Mouse (Mus musculus) gastrocnemius, postnatal 25 days (tissue): ENCODE data around the gene Slc22a20. TPM values are rescaled to one million over a fixed set of nuclear protein-coding genes. Genes with fewer than 3 reads are reported as not detected.
A peak's percentile ranks its signal among the peaks of the same experiment; 100 is the strongest.

Experiments
- DNase-seq: peaks from one replicate; pipeline ENCODE4 v3.0.0; 2022
- total RNA-seq, 2 experiments: library from RNA; stranded (reverse); gene quantifications; 1 replicate in 1 of 2; 2 replicates in 1 of 2; pipeline ENCODE4 v1.2.3; 2021

Gene Slc22a20
- total RNA-seq, 2 experiments from 2014 or later, result not detected

DNA sequence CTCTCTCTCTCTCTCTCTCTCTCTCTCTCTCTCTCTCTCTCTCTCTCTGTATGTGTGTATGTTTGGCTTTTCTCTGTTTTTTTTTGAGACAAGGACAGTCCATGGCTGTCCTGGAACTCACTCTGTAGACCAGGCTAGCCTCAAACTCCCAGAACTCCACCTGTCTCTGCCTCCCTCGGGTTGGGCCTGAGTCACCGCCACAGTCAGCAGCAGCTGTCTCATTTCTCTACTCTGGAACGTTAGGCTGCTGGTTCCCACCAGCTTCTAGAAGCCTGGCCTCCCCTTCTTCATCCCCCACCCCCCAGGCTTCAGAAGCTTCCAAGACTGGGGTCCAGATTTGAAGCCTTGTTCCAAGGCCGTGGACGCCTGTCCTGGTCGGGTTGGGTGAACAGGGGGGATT is 3.6 kb upstream of the Slc22a20 start:
- DNase-seq, result no peak

DNA sequence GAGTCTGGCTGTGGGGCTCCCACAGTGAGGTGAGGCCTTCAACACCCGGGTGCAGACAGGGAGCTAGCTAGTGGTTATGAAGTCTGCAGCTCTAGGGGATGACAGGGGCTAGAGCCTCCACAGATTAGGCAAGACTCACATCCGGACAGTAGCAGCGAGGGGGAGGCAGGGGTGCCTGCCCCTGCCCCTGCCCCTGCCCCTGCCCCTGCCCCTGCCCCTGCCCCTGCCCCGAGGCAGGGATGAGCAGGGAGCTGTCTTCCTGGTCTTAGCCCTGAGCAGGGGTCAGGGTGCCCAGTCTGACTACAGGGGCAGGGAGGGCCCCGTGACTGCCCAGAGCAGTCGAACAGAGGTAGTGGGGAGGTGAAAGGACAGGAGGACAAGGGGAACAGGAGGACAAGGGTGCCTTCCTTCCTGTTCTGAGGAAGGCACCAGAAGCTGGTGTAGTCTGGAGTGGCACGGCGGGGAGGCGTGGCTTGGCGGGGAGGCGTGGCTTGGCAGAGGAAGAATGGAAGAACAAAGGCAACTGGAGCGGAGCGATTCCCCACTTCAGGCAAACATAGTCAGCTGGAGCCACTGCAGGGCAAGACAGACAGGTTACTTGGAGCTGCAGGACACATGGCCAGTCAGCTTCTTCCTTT is 3.0 kb upstream of the Slc22a20 start:
- DNase-seq, result no peak

DNA sequence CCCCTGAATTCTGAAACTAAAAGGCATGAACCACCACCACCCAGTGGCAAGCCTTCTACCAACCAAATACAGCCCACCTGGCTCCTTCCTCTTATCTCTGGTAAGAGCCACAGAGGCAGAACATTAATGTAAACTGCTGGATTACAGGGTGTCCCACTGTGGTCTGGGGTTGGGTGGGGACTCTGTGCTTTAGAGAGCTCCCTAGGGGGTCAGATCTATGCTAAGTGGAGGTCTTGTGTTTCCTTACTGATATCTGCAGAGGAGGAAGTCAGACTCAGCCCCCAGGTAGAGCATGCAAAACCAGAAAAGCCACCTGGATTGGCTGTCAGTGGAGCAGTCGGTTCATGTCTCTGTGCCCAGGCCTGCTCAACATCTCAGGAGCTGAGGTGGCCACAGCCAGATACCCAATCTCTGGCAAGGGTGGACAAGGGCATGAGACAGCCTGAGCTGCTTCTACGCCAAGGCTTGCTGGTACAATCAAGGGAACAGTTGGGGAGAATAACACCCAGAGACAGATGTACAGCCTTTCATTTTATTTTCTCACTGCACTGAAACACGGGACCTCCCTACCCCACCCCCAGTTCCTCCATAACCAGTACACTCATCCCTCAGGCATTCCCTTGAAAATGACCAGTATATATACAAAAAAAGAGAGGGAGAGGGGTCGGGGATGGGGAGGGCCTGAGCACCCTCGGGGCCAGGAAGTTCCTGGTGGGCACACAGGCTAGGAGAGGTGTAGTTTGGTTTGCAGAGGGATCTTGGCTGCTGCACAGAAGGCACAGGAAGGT is 2.3 kb upstream of the Slc22a20 start:
- DNase-seq, result no peak

DNA sequence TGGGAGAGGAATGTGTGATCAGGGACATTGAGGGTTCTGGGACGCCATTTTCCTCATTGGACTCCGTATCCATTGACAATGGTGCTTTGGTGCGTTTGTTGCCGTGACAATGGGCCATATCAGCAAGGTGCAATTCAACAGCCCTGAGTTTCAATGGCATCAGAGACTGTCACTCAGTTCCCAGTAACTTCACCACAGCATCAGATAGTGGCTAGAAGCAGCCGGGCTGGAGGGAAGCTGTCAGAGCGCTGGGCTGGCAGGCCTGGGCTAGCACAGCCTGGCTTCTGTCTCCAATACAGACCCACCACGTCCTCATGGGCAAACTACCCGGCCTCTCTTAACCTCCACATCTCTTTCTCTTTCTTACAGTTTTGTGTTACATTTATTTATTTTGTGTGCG is 5.5 kb downstream of the Slc22a20 start:
- no peak for DNase-seq

DNA sequence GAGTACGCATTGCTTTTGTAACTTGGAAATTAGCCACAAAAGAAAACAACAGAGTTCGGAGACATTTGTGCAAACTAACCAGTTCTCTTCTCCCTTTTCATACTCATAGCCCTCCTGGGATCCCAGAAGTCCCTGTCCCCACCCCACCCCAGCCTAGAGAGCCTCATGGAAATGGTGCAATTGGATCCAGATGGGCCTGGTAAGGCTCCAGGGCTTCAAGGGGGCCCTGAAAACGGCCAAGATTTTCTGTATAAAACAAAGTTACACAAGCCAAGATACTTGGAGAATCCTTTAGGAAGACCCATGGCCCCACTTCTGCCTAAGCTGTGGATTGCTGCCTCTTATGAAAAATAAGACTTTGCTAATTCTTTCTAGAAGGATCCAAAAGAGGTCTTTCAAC is 8.2 kb downstream of the Slc22a20 start:
- DNase-seq, result peak; percentile 62

DNA sequence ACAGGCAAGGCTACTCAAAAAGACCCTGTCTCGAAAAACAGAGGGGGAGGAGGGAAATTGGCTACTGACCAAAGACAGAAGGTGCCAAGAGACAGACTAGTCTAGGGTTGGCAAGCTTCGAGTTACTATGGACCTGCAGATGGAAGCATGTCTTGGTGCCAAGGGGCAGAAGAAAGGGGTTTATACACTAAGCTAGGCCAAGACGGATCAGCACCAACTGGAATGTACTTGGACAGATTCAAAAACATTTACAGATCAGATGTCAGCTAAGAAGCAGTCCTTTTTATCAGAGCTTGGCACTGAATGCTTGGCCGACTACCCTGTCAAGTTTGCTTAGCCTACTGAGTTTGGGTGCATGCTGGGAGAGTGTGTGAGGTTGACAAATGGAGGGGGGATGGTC is 10.3 kb downstream of the Slc22a20 start:
- no peak for DNase-seq

DNA sequence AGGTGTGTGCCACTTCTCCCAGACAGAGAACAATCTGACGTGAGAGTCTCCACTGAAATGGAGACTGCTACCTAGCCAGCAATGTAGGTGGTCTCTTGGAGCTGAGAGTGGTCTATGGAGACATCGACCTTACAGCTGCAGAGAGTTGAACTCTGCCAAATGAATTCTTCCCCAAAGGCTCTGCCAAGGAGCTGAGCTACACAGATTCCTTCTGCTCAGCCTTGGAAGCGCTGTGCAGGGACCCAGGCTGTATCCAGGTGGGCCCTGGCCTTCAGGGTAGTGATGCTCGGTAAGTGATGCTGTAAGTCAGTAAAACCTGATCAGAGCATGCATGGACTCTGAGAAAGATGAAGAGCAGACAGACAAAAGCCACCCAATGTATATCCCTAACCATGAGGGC is 10.8 kb downstream of the Slc22a20 start:
- DNase-seq, result no peak

DNA sequence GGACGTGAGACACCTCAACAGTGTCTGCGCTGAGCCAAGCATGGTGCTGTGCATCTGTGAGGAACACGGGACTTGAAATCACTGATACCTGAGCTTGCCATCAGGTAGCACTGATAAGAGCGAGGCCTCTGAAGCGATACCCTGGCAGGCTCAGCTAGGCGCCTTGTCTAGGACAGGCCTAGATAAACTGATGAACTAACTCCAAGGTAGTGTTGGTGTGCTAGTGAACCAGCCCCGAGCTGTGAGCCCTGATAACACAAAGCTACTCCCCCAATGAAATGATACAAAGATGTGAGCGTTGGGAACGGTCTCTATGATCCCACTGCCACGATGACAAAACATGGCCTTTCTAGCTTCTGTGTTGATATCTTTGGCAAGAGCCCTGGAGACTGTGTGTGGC is 18.3 kb downstream of the Slc22a20 start:
- no peak for DNase-seq

DNA sequence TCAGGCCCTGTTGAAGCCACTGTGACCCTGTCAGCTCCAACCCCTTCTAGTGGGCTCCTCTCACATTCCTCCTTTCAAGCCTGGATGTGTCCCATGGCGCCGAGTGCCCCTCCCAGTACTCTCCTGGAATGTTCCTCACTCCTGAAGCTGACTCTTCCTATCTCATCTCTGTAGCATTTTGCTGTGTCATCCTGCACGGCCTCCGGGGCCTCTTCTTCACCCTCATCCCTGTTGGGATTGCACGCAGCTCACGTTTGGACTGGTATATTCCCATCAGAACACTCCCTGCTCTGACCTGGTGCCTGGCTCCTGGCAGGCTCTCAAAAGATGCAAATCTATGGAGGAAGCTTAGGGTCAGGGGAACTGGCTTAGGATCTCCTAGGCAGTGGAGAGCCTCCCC is 19.2 kb downstream of the Slc22a20 start:
- DNase-seq, result no peak

DNA sequence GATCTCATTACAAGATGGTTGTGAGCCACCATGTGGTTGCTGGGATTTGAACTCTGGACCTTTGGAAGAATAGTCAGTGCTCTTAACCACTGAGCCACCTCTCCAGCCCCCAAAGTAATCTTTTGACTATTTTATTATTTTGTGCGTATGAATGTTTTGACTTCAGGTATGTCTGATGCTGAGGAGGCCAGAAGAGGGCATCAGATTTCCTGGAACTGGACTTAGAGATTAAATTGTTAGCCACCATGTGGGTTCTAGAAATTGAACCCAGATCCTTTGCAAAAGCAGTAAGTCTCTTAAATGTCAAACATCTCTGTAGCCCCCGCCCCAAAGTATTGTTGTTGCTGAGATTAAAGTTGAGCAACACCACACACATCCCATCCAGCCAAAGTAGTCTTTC is 20.0 kb downstream of the Slc22a20 start:
- no peak for DNase-seq

DNA sequence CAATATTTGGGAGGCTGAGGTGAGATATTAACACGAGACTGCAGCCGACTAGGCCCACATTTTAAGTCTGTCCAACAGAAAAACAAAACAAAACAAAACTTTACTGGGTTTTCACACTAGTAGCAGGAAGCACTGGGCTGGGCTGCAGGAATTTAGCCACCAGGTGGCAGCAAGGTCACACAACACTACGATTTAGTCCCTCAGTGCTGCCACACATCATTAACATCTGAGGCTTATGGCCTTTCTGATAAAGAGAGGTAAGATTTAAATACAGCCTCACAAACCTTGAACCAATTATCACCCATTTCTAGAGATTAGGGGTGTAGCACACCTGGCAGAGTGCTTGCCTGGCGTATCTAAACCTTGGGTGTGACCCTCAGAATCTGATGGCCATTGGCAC is 20.7 kb downstream of the Slc22a20 start:
- peak; percentile 54 for DNase-seq

DNA sequence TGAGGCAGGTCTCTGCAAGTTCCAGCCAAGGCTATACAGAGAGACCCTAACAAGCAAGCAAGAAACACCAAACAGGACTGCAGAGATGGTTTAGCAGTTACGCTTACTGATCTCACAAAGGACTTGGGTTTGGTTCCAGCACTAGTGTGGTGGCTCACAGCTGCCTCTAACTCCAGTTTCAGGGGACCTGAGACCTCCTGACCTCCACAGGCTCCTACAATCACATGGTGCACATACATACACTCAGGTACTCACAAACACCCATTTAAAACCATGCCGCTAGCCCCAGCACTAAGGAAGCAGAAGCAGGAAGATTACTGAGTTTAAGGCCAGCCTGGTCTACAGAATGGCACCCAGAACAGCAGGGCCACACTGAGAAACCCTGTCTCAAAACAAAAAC is 21.1 kb downstream of the Slc22a20 start:
- DNase-seq, result no peak

DNA sequence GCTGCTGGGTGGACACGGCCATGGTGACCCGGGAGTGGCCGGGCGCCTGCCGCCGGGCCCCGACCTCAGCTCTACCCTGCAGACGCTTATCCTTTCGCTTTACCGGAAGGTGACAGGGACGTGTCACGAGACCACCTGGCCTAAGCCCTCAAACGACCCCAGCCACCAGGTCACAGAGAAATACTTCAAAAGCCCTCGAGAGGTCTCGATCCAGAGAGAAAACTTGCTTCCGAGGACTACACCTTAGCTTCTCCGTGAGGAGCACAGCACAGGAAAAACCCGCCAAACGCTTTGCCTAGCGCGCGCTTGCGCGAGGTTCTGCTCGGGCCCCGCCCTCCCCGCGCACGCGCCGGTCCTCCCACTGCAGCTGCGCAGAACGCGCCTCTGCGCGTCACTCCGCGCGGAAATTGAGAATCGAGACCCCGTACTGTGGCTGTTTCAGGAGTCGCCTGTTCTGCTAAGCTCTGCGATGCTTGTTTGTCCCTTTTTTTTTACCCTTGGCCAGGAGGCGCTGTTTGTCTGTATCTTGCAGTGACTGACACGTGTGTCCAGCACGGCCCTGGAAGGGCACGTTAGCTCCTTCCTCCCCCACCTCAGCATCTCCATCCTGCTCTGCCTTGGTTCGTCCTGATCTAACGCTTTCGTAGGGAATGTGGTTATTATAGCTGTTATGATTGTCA is 21.9 kb downstream of the Slc22a20 start, which contains the start of gene Pola2:
TSS of gene Pola2 (minus strand) at position 320 of the 680 bp plus-strand sequence.
- peak; percentile 82 for DNase-seq

DNA sequence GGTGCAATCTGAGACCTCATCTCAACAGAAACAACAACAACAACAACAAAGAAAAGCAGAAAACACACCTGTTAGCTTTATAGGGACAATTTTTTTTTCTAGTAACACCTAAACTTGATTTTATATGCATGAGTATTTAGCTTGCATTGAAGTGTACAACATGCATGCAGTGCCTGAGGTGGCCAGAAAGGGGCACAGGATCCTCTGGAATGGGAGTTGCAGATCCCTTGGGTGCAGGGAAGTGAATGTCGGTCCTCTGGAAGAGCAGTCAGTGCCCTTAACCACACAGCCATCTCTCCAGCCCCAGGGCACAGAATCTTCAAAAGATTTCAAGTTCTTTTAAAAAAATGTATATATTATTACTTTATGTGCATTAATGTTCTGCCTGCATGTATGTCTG is 23.3 kb downstream of the Slc22a20 start:
- no peak for DNase-seq

DNA sequence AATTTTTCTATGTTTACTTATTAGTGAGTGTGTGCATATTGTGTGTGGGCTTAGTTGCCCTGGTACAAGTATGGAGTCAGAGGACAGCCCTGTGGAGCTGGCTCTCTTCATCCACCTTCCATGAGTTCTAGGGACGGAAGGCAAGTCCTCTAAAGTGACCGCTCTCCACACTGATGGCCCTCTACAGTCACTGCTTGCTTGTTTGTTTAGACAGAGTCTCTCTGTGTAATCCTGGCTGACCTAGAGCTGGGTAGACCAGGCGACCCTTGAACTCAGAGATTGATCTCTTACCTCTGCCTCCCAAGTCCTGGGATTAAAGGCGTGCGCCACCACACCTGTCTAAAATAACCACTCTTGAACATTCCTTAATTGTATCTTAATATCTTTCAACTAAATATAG is 28.6 kb downstream of the Slc22a20 start:
- DNase-seq, result no peak

DNA sequence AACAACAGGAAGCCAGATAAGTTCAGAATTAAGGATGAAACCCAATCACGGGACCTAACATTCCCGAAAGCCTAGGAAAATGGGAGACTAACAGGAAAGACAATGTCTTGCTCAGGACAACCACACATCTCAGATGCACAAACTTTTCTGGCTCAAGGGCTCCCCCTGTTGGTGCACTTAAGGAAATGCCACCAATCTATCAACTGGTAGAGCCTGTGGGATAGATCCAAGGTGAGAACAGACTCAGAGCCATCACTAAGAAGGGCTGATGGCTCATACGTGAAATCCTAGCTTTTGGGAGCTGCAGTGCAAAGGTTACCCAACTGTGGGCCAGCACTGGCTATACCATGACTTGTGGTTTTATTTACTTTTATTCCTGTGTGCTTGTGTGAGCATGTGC is 29.3 kb downstream of the Slc22a20 start:
- DNase-seq, result peak; percentile 71

DNA sequence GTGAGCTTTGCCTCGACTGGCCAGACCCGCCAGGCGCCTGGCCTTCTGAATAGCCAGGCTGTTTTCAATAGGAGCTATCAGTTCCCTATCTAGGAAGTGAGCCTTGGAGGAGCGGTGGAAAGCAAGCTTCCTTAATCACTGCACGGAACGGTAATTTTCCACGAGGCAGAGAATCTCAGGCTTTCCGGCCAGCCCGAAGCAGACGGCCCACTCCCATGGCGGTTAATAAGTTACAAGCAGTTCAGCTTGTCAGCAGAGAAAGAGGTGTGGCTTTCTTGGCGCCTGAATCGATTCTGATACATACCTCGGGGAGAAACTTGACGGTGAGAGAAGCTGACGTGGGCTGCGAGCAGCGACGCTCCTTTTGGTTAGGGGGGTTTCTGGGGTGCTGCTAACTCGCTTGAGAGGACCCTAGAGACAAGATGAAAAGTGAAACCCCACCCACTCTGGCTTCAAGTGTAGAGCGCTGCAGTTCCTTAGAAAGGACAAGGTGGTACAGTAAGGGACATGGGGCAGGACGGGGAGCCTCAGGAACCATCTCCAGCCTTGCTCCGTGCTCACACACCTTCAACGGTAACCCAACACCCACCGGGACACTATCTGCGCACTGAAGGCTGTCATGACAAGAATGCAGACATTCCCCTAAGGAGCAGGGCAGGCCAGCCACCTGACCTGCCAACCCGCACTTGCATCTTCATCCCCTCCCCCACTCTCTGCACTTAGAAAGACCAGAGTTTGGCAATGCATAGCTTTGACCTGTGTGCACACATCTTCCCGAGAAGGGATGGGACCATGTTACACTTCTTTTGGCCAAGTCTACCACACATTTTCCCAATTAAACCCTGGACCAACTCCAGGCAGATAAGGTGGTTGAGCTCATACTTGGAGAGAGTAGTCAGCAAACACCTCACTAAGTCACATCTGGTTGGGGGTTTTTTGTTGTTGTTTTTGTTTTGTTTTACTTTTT is 30.0 kb downstream of the Slc22a20 start:
- DNase-seq, result no peak

DNA sequence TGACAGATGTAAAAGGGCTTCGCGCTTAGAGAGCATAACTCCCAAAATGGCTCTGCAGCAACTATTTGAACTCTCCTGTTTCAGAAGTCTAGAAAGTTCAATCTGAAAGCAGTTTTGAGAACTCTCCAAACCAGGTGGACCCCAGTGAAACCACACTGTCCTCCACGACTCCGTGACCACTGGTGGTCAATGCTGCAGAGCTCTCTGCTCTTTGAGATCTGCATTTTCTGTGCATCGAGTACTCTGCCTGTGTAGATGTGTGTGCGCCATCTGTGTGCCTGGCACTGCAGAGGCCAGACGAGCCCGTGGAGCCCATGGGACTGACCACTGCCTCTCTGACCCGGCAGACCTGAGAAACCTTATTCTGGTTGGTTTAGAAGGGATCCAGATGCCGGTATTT is 31.0 kb downstream of the Slc22a20 start:
- no peak for DNase-seq

DNA sequence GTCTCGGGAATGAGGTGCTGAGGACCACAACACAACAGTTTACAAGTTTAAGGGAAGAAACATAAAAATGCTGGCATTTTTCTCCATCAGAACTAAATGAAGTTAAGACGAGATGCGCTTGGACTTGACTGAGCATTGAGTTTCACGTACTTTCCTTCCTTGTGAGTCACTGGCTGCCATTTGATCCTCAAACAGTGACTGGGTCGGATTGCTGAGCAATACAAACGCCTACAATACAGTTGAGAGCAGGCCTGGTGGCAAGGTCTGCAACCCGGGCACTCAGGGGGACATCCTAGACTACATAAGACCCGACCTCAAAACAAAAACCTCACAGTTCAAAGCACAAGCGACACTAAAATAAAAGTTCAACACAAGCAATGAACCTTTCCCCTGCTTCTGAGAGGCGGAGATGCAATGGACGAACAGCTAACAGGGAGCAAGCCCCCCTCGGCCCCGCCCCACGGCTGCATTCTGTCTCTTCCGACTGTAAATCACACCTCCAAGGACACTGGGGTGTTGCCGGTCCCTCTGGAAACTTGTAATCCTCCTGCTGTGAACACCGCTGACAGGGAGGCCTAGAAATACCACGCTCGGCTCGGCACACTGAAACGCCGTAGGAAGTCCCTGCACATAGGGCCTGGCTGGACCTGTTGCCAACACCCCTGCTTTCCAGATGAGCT is 31.8 kb downstream of the Slc22a20 start:
- DNase-seq, result no peak

DNA sequence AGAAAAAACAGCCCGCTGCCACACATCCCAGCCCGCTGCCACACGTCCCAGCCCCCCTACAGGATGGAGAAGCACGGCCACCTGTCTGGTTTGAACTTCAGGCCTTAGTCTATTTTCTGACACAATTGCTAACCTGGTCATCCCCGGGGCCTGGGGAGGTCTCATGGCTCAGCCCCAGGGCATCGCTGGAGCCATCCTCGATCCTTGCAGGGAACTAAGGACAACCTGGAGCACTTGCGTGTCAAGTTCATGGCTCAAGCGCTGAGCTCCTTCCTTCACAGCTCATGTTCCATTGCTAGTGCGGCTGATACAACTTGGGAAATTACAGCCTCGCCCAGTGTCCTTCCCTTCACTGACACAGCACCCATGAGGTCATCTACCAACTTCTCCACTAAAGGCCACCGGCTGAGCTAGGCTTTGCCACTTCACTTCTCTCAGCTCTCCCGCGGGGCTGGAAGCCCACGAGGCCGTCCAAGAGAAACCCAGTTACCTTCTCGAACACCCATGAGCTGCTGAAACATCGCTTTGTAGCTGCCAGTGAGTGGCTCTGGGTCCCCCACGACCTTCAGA is 32.7 kb downstream of the Slc22a20 start:
- DNase-seq, result no peak

DNA sequence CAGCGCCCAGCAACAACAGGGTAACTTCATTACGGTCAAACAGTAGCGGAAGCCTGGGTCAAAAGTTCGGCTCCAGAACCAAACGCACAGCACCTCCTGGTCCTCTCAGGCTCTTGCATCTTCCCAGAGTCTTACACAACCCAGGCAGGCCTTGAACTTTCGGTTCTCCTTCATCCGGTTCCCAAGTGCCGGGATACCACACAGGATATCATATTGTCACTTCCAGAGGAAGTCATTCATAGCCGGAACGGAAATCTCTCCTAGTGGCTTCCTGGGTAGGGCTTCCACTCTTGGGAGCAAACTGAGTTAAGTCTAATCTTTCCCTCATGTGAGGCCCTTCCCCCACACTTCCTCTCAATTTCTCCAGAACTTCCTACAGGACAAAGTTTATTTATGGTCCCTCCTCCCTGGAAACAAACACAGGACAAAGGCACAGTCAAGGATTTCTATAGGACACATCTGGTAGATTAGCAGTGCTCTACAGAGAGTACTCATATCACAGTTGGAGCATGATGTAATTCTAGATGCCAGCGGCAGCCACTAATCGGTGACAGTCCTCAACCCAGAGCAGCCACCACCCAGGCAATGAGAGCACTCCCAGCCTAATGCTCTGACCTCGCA is 33.8 kb downstream of the Slc22a20 start:
- DNase-seq, result peak; percentile 47
